Mouse (Mus musculus) E14TG2a.4 (cell line): ENCODE measurements around the gene Tm7sf3.
A peak's percentile ranks its signal among the peaks of the same experiment; 100 is the strongest.

Experiments used
- H3K27me3 ChIP-seq: 2 replicates; pipeline ENCODE4 v1.6.1; 2014; ENCODE audit warnings: low read length, control low read depth; ENCODE audit not compliant: insufficient read depth
- H3K36me3 ChIP-seq: 2 replicates; pipeline ENCODE4 v1.6.1; 2014; ENCODE audit warnings: low read length, control low read depth; ENCODE audit not compliant: insufficient read depth
- H3K4me1 ChIP-seq: replicated peaks from 2 replicates; pipeline ENCODE4 v1.6.1; 2014; ENCODE audit warnings: low read depth, low read length, control low read depth
- H3K4me3 ChIP-seq: replicated peaks from 2 replicates; pipeline ENCODE4 v1.5.1; 2014; ENCODE audit warnings: mild to moderate bottlenecking, low read length
- H3K9me3 ChIP-seq: 2 replicates; pipeline ENCODE4 v1.6.1; 2014; ENCODE audit warnings: low read length, control low read depth
- CTCF ChIP-seq: conservative IDR thresholded peaks from 2 replicates; pipeline ENCODE4 v1.5.1; 2014; ENCODE audit warnings: low read length
- NANOG ChIP-seq: IDR thresholded peaks from 2 replicates; pipeline ENCODE4 v1.6.1; 2014; ENCODE audit warnings: borderline replicate concordance, low read length, mixed read lengths
- POU5F1 ChIP-seq: IDR thresholded peaks from 2 replicates; pipeline ENCODE4 v1.6.1; 2014; ENCODE audit warnings: low read length, borderline replicate concordance

Gene Tm7sf3

DNA sequence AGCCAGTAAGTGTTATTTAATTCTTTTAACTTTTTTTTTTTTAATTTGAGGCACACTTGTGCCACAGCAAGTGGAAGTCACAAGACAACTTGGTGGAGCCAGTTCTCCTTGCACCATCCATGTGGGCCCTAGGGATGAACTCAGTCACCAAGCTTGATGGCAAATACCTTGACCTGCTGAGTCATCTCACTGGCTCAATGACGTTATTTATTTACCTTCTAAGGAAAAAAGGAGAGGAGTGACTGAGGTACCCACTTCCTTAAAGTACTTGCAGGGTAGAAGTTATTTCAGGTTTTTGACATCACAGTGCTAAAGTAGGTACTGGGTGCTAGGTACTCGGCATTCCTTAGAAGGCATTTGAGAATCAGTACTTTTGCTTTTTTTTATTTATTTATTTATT lies 22.8 kb upstream of the Tm7sf3 start:
- Histone ChIP-seq H3K9me3 (peaks cover 5% of the 10 kb centered on the region; the same call in 1 of the 2 replicates), H3K4me1 (peaks cover 10% of the 10 kb centered on the region), H3K4me3 (no peak overlapping the region), H3K36me3 (no peaks in the 10 kb centered on the region), H3K27me3 (no peaks in the 10 kb centered on the region)
- no peak for TF ChIP-seq POU5F1
- TF ChIP-seq CTCF: no peak
- no peak for TF ChIP-seq NANOG

DNA sequence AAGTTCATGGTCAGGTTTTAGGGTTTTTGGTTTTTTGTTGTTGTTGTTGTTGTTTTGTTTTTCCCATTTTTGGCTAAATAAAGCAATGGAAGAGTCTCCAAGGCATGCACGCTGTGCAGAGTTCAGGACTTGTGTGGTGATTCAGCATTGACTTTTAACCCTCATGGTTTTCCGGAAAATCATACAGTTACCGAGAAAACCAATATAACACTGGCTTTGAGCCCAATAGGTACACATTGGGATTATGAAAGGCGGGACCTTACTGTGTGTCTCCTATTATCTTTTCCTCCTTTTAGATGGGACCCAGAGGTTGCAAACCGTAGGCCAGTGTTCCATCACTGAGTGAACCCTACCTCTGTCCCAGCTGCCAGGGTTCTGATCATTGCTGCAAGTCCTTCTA lies 22.3 kb upstream of the Tm7sf3 start:
- Histone ChIP-seq H3K4me1 (peaks cover 10% of the 10 kb centered on the region), H3K36me3 (no peaks in the 10 kb centered on the region), H3K4me3 (no peak overlapping the region), H3K27me3 (no peaks in the 10 kb centered on the region), H3K9me3 (peaks cover under 1% of the 10 kb centered on the region; the same call in 1 of the 2 replicates)
- no peak for TF ChIP-seq NANOG
- TF ChIP-seq POU5F1: no peak
- no peak for TF ChIP-seq CTCF

DNA sequence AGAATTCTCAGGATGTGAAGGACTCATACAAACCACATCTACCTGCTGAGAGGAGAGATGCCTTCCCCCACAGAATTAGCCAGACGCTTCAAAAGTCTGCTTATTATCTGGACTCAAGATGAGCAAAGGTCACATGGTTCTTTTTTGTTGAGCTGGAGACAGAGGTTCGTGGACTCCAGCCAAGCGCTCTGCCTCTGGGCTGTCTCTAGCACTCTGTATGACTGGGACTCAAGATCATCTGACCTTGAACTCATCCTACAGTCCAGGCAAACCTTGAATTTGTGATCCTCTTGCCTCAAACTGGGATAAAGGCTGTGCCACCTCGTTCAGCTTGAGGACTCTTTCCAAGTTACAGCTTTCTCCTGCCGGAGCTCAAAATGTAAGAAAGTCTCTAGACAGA lies 21.5 kb upstream of the Tm7sf3 start:
- no peak overlapping the region for H3K4me3 ChIP-seq
- H3K9me3 ChIP-seq: no peaks in the 10 kb centered on the region
- TF ChIP-seq CTCF (no peak), NANOG (no peak), POU5F1 (no peak)
- no peaks in the 10 kb centered on the region for H3K27me3 ChIP-seq
- no peaks in the 10 kb centered on the region for H3K36me3 ChIP-seq
- peaks cover 10% of the 10 kb centered on the region for H3K4me1 ChIP-seq

DNA sequence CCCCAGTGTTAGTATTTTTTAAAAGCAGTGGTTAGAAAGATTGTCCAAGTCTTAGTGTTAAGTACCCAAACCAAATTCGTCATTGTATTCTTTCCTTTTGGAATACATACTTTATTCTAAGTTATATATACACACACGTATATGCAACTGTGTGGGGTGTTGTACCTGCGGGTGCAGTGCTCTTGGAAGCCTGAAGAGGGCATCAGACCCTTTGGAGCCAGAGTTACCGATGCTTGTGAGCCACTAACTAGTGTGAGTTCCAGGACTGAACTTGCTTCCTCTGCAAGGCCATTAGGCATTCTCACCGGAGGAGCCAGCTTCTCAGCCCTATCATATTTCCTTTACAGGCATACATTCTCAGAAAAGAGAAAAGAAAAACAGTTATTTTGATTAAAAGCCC lies 20.1 kb upstream of the Tm7sf3 start:
- Histone ChIP-seq H3K4me1 (peaks cover 10% of the 10 kb centered on the region), H3K36me3 (no peaks in the 10 kb centered on the region), H3K4me3 (no peak overlapping the region), H3K27me3 (no peaks in the 10 kb centered on the region), H3K9me3 (no peaks in the 10 kb centered on the region)
- peak; percentile 93 for TF ChIP-seq CTCF
- no peak for TF ChIP-seq POU5F1

DNA sequence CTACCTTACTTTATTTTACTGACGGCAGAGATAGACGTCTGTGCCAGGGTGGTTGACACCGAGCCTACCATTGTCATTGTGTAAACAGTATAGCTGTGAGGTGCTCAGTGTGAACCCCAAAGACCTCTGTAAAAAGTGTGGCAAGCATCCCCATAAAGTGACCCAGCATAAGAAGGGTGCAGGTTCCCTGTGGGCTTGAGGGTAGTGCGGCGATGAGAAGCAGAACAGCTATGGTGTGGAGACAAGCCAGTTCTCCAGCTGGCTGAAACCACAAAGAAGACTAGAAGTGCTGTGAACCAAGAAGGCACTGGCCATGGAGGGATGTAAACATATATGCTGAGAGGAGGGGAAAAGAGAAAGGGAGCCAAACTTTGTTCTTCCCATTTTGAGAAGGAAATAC lies 19.0 kb upstream of the Tm7sf3 start:
- no peaks in the 10 kb centered on the region for H3K9me3 ChIP-seq
- no peaks in the 10 kb centered on the region for H3K27me3 ChIP-seq
- H3K4me1 ChIP-seq: peaks cover 9% of the 10 kb centered on the region
- no peak overlapping the region for H3K4me3 ChIP-seq
- no peaks in the 10 kb centered on the region for H3K36me3 ChIP-seq
- TF ChIP-seq CTCF: no peak
- no peak for TF ChIP-seq POU5F1
- no peak for TF ChIP-seq NANOG

DNA sequence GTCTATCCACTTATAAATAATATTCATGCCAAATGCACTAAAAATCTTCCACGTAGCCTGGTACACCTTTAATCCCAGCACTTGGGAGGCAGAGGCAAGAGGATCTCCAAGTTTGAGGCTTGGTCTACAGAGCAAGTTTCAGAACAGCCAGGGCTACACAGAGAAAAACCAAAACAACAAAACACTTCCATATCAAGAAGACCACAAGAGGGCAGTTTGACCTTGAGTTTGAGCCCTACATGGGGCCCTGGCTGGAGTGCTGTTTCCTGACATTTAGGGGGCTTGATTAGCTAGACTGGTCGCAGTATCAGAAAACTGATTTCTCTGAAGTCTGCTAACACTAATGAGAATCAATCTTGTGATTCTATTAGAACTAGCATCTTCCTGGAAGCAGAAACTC lies 18.0 kb upstream of the Tm7sf3 start:
- Histone ChIP-seq H3K9me3 (no peaks in the 10 kb centered on the region), H3K4me3 (no peak overlapping the region), H3K36me3 (no peaks in the 10 kb centered on the region), H3K4me1 (peaks cover 4% of the 10 kb centered on the region; the same call in 1 of the 2 replicates), H3K27me3 (no peaks in the 10 kb centered on the region)
- TF ChIP-seq CTCF: no peak
- no peak for TF ChIP-seq NANOG
- TF ChIP-seq POU5F1: no peak

DNA sequence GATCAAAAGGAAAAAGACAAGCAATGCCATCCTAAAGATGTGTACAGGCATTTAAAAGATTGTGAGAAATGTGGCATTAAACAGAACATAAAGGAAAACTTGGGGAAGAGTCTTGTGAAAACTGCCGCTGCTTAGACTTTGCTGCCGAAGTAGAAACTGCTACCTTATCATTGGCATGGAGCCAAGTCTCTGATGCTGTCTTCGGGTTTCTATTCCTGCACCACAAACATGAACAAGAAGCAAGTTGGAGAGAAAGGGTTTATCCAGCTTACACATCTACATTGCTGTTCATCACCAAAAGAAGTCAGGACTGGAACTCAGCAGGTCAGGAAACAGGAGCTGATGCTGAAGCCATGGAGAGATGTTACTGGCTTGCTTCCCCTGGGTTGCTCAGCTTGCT lies 10.6 kb upstream of the Tm7sf3 start:
- H3K4me3 ChIP-seq: no peak overlapping the region
- no peaks in the 10 kb centered on the region; the same call in 1 of the 2 replicates for H3K4me1 ChIP-seq
- no peaks in the 10 kb centered on the region for H3K9me3 ChIP-seq
- H3K27me3 ChIP-seq: no peaks in the 10 kb centered on the region
- peaks cover 27% of the 10 kb centered on the region for H3K36me3 ChIP-seq
- TF ChIP-seq POU5F1 (no peak), NANOG (no peak), CTCF (no peak)

DNA sequence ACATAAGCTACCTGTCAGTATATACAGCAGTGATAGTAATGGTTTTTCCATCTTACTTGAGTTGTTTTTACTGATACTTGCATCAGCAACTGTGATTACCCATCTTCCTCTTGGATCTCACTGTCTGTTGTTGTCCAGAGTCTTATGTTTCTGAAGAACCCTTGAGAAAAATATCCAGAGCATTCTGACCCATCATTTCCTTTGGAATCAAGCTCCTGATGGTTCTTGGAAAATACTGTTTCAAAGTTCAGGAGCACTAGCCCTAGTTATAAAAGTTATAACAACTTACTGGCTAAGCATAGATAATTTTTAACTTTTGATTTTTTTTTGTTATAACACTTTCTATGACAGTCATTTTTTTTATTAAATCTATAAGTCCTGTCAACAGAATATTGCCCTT lies 8.8 kb upstream of the Tm7sf3 start:
- H3K36me3 ChIP-seq: peaks cover 30% of the 10 kb centered on the region
- no peaks in the 10 kb centered on the region for H3K27me3 ChIP-seq
- TF ChIP-seq POU5F1 (no peak), NANOG (no peak), CTCF (no peak)
- no peaks in the 10 kb centered on the region for H3K9me3 ChIP-seq
- no peak overlapping the region for H3K4me3 ChIP-seq
- H3K4me1 ChIP-seq: peaks cover 9% of the 10 kb centered on the region

DNA sequence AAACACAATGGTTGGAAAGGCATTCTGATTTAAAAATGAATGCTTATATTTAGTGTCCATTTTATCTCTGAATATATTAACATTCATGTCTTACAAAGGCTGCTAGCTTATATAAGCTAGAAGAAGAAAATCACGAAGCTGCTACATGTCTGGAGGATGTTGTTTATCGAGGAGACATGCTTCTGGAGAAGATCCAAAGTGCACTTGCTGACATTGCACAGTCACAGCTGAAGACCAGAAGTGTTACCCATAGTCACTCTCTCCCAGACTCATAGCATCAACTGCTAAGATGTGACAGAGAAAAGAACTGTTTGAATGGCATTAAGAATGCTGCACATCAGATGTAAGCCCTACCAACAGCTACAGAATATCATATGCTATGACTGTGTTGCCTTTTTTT lies 7.4 kb upstream of the Tm7sf3 start:
- Histone ChIP-seq H3K4me1 (peaks cover 10% of the 10 kb centered on the region), H3K4me3 (no peak overlapping the region), H3K36me3 (peaks cover 30% of the 10 kb centered on the region), H3K9me3 (no peaks in the 10 kb centered on the region), H3K27me3 (no peaks in the 10 kb centered on the region)
- TF ChIP-seq POU5F1 (no peak), CTCF (no peak), NANOG (no peak)
